Mouse (Mus musculus) myocyte (in vitro differentiated cells): ENCODE results near the gene Ccm2. TPM values are rescaled to one million over a fixed set of nuclear protein-coding genes. Genes with fewer than 3 reads are reported as not detected.

ENCODE experiments used
- H3K27me3 ChIP-seq: one replicate; pipeline ENCODE4 v1.6.1; 2011; ENCODE audit not compliant: control insufficient read depth, insufficient read depth, insufficient read length
- H3K36me3 ChIP-seq: one replicate; pipeline ENCODE4 v1.6.1; 2011; ENCODE audit not compliant: control insufficient read depth, insufficient read depth
- H3K4me2 ChIP-seq: one replicate; pipeline ENCODE4 v1.6.1; 2011; ENCODE audit warnings: low read depth, control low read depth
- H3K4me3 ChIP-seq: one replicate; pipeline ENCODE4 v1.5.1; 2011; ENCODE audit warnings: mild to moderate bottlenecking, control low read depth, moderate library complexity
- H3K79me2 ChIP-seq: one replicate; pipeline ENCODE4 v1.6.1; 2011; ENCODE audit not compliant: control insufficient read depth, insufficient read depth
- H3ac ChIP-seq: one replicate; pipeline ENCODE4 v1.6.1; 2011; ENCODE audit not compliant: control insufficient read depth, insufficient read length
- CEBPB ChIP-seq: IDR thresholded peaks from 2 replicates; pipeline ENCODE4 v1.6.1; 2011; ENCODE audit warnings: mild to moderate bottlenecking, moderate library complexity; ENCODE audit not compliant: poor library complexity, insufficient read depth, severe bottlenecking
- E2F4 ChIP-seq: IDR thresholded peaks from one replicate; pipeline ENCODE4 v1.6.1; 2011; ENCODE audit warnings: mild to moderate bottlenecking, control low read depth, moderate library complexity; ENCODE audit not compliant: insufficient read depth
- MAX ChIP-seq: IDR thresholded peaks from one replicate; pipeline ENCODE4 v1.6.1; 2011; ENCODE audit warnings: low read depth, mild to moderate bottlenecking, control low read depth
- MYOD1 ChIP-seq, 3 experiments: IDR thresholded peaks; one replicate each; pipeline ENCODE4 v1.6.1; 2011; ENCODE audit warnings: control low read depth in 2 of 3, low read depth in 2 of 3, mild to moderate bottlenecking in 2 of 3, moderate library complexity in 1 of 3; ENCODE audit not compliant: insufficient read length in 2 of 3, control insufficient read depth in 1 of 3
- MYOG ChIP-seq, 3 experiments: IDR thresholded peaks; one replicate each; pipeline ENCODE4 v1.6.1; 2011; ENCODE audit warnings: control low read depth in 2 of 3, low read depth in 2 of 3, mild to moderate bottlenecking in 2 of 3; ENCODE audit not compliant: insufficient read length in 2 of 3, control insufficient read depth in 1 of 3, insufficient read depth in 1 of 3
- POLR2A ChIP-seq: IDR thresholded peaks from one replicate; pipeline ENCODE4 v1.6.1; 2011; ENCODE audit warnings: low read depth, mild to moderate bottlenecking, control low read depth, moderate library complexity; ENCODE audit not compliant: insufficient read length
- POLR2AphosphoS2 ChIP-seq: IDR thresholded peaks from one replicate; pipeline ENCODE4 v1.6.1; 2011; ENCODE audit warnings: low read depth, control low read depth; ENCODE audit not compliant: insufficient read length
- REST ChIP-seq: IDR thresholded peaks from one replicate; pipeline ENCODE4 v1.6.1; 2011; ENCODE audit warnings: mild to moderate bottlenecking, control low read depth, moderate library complexity; ENCODE audit not compliant: insufficient read depth, insufficient read length
- SRF ChIP-seq: IDR thresholded peaks from one replicate; pipeline ENCODE4 v1.6.1; 2011; ENCODE audit warnings: low read depth; ENCODE audit not compliant: control insufficient read depth, insufficient read length
- TCF12 ChIP-seq: IDR thresholded peaks from one replicate; pipeline ENCODE4 v1.6.1; 2011; ENCODE audit warnings: mild to moderate bottlenecking, control low read depth; ENCODE audit not compliant: poor library complexity, insufficient read depth, severe bottlenecking
- TCF3 ChIP-seq: IDR thresholded peaks from one replicate; pipeline ENCODE4 v1.6.1; 2011; ENCODE audit warnings: low read depth, control low read depth; ENCODE audit not compliant: insufficient read length
- USF1 ChIP-seq: IDR thresholded peaks from one replicate; pipeline ENCODE4 v1.6.1; 2011; ENCODE audit warnings: low read depth, mild to moderate bottlenecking, control low read depth, moderate library complexity
- polyA plus RNA-seq: library from polyadenylated mRNA; unstranded; fragments of >200 nt; fragmentation: generic; extraction: Trizol; gene quantifications from one replicate; pipeline ENCODE4 v1.2.1, GENCODE M21; 2012; ENCODE audit warnings: missing spikeins

The Ccm2 gene
- polyA plus RNA-seq, 1 experiment, result 66.0 TPM

- TF ChIP-seq MAX (no peak), REST (no peak), MYOG (IDR thresholded peaks at IDR 0.05; ENCODE audit: control insufficient read depth in 1 of 3, insufficient read depth in 1 of 3, insufficient read length in 2 of 3, low read depth in 2 of 3) (no peak), TCF3 (no peak), USF1 (no peak), POLR2A (no peak), POLR2AphosphoS2 (no peak), MYOD1 (IDR thresholded peaks at IDR 0.05; ENCODE audit: control insufficient read depth in 1 of 3, insufficient read length in 2 of 3, low read depth in 2 of 3) (no peak), E2F4 (no peak), TCF12 (no peak), CEBPB (no peak), SRF (no peak)
- H3K27me3 ChIP-seq, result no peaks in the 10 kb centered on the region
These were observed 40.2 kb upstream of the Ccm2 start for GRCm38 (mm10) chr11:6506516-6506915.

GRCm38 (mm10) chr11:6508269-6508876 is 38.3 kb upstream of the Ccm2 start:
- H3K36me3 ChIP-seq, result no peaks in the 10 kb centered on the region
- H3ac ChIP-seq, result no peak overlapping the region
- H3K4me2 ChIP-seq, result no peak overlapping the region
- H3K79me2 ChIP-seq, result no peaks in the 10 kb centered on the region
- no peak for TF ChIP-seq POLR2AphosphoS2
- H3K27me3 ChIP-seq, result no peaks in the 10 kb centered on the region
- no peak overlapping the region for H3K4me3 ChIP-seq

More at GRCm38 (mm10) chr11:6506516-6506915, 40.2 kb upstream of the Ccm2 start:
- H3ac ChIP-seq, result no peak overlapping the region
- no peak overlapping the region for H3K4me2 ChIP-seq
- H3K4me3 ChIP-seq, result no peak overlapping the region
- H3K79me2 ChIP-seq, result no peaks in the 10 kb centered on the region
- H3K36me3 ChIP-seq, result no peaks in the 10 kb centered on the region

DNA sequence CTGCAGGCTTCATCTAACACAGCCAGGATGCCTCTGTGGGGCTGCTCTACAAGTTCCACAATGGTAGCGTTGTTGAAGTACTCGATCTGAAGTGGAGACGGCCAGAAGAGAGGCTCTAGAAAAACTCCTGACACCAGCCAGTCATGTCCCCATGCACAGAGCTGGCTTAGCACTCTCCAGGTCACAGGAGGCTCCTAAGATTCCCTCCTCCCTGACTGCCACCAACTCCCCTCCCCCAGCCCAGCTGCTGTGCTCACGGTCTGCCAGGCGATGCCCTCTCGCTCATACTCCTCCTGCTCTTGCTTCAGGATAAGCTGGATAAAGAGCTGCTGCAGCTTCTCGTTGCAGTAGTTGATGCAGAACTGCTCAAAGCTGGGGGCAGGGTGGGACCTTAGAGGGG is 31.9 kb upstream of the Ccm2 start:
- H3K4me2 ChIP-seq, result no peak overlapping the region
- no peaks in the 10 kb centered on the region for H3K36me3 ChIP-seq
- no peaks in the 10 kb centered on the region for H3K27me3 ChIP-seq
- peak in 2 of 3 experiments; percentile 77 to 86 for TF ChIP-seq MYOD1 (IDR thresholded peaks at IDR 0.05; ENCODE audit: control insufficient read depth in 1 of 3, insufficient read length in 2 of 3, low read depth in 2 of 3)
- no peak for TF ChIP-seq MAX
- peak; percentile 36 to 88 (median 73) for TF ChIP-seq MYOG (IDR thresholded peaks at IDR 0.05; ENCODE audit: control insufficient read depth in 1 of 3, insufficient read depth in 1 of 3, insufficient read length in 2 of 3, low read depth in 2 of 3)
- no peak overlapping the region for H3K4me3 ChIP-seq
- no peaks in the 10 kb centered on the region for H3K79me2 ChIP-seq
- H3ac ChIP-seq, result no peak overlapping the region

GRCm38 (mm10) chr11:6519491-6520033 is 27.1 kb upstream of the Ccm2 start:
- no peak overlapping the region for H3K4me2 ChIP-seq
- no peaks in the 10 kb centered on the region for H3K27me3 ChIP-seq
- no peak overlapping the region for H3K4me3 ChIP-seq
- H3K79me2 ChIP-seq, result no peaks in the 10 kb centered on the region
- H3ac ChIP-seq, result no peak overlapping the region
- peaks cover 6% of the 10 kb centered on the region for H3K36me3 ChIP-seq
- no peak for TF ChIP-seq POLR2AphosphoS2
- no peak for TF ChIP-seq POLR2A
- TF ChIP-seq E2F4, result no peak
- TF ChIP-seq MYOG (IDR thresholded peaks at IDR 0.05; ENCODE audit: control insufficient read depth in 1 of 3, insufficient read depth in 1 of 3, insufficient read length in 2 of 3, low read depth in 2 of 3), result no peak
- no peak for TF ChIP-seq SRF
- no peak for TF ChIP-seq MAX
- TF ChIP-seq USF1, result no peak
- TF ChIP-seq MYOD1 (IDR thresholded peaks at IDR 0.05; ENCODE audit: control insufficient read depth in 1 of 3, insufficient read length in 2 of 3, low read depth in 2 of 3), result no peak
- no peak for TF ChIP-seq REST
- TF ChIP-seq TCF3, result no peak
- TF ChIP-seq TCF12, result no peak
- TF ChIP-seq CEBPB, result no peak

DNA sequence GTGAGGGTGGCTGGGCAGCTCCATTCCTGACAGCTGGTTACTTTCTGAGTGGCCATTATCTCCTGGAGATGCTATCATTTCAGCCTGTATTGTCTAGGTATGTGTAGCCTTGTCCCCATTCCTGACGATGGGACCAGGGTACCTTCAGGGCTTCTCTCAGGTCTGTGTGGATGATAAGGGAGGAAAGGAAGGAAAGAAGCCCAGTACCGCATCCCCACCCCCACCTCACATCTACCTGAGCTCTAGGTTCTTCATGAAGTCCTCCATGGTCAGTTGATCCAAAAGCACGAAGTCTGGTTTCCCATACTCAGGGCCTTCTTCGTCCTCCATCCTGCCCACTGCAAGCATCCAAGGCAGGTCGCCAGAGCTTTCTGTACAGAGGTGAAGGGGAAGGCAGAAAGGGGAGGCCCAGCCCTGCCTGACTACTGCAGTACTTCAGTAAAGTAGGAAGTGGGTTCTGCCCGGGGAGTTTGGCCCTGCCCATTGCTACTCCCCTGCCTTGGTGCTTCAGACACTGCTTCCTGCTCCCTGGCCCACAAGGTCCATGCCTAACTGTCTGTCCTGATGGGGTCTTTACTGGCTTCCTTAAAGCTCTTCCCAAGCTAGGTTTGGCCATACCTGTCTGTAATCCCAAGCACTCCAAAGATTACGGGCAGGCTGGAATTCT is 26.0 kb upstream of the Ccm2 start, which contains the start of gene Myo1g:
Gene Myo1g, minus strand, starts transcription at position 459 of the 667 bp plus-strand sequence.
- no peak within 1 kb of the TSS for H3ac ChIP-seq
- no peaks in the 10 kb centered on the region for H3K27me3 ChIP-seq
- no peaks in the 10 kb centered on the region for H3K79me2 ChIP-seq
- no peak within 1 kb of the TSS for H3K4me3 ChIP-seq
- TF ChIP-seq TCF3 (no peak), MYOG (IDR thresholded peaks at IDR 0.05; ENCODE audit: control insufficient read depth in 1 of 3, insufficient read depth in 1 of 3, insufficient read length in 2 of 3, low read depth in 2 of 3) (no peak), REST (no peak), POLR2AphosphoS2 (no peak), MAX (no peak), TCF12 (no peak), SRF (no peak), POLR2A (no peak), USF1 (no peak), MYOD1 (IDR thresholded peaks at IDR 0.05; ENCODE audit: control insufficient read depth in 1 of 3, insufficient read length in 2 of 3, low read depth in 2 of 3) (no peak), E2F4 (no peak), CEBPB (no peak)
- H3K36me3 ChIP-seq, result peaks cover 17% of the 10 kb centered on the region
- no peak within 1 kb of the TSS for H3K4me2 ChIP-seq
